Mouse (Mus musculus): ENCODE data around the gene Arpc1b. TPM values are rescaled to one million over a fixed set of nuclear protein-coding genes. Genes with fewer than 3 reads are reported as not detected.
"Not testable (repeated sequence)": the region's sequence is repeated elsewhere in the genome, so short reads cannot be mapped to it uniquely, and the experiment has no call there.

Arpc1b gene
- polyA plus RNA-seq, 1 experiment = 483 TPM

DNA sequence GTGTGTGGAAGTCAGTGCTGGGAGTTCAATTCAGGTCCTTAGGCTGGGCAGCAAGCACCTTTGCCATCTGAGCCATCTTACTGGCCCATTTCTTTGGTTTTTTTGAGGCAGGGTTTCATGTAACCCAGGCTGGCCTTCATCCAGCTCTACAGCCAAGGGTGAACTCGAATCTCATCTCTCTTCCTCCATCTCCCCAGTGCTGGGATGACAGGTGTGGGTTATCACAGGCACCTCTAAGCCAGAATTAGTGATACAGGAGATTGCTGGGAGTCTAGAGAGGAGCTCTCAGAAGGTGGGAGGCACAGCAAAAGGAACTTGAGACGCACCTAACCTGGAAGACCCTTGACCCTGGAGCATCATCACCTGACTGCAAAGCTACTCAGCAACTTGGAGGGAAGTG lies 599 bp upstream of the Arpc1b start:
- no peak for DNase-seq (ENCODE audit: low spot score)

DNA sequence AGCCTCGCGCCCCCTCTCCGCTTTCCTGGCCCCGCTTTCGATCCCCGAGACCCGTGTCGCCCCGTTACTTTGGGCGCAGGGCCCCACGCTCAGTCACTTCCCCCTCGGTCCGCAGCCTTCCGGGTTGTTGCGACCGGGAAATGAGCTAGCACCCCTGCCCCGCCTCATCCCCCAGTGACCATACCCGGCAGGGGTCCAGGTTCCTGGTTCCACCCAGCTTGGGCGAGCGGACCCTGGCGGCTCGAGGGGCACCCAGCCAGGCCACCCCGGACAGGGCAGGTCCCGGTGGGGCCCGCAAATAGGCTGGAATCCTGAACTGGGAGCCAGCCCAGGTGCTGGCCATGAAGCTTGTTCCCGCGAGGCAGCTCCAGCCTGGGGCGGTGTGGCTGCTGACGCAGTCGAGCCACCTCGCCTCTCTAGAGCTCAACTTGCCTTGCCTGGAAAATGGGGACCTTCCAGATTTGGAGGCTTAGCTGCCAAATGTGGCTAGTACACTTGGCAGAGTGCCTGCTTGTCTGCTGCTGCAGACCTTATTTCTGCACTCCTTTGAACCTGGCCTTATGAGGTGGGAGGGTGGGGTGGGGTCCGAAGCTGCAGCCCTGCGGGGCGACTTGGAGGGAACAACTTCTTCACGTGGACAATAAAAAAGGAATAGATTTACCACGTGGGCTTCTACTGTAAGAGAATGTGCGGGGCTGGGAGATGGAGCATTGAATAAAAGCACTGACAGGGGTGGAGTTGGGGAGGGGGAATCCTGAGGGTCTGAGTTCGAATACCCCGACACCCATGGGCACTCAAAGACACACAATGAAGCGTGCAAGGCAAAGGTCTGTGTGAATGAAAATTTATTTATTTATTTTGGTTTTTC lies 825 bp downstream of the Arpc1b start:
- peak; percentile 69 for DNase-seq (ENCODE audit: low spot score)

DNA sequence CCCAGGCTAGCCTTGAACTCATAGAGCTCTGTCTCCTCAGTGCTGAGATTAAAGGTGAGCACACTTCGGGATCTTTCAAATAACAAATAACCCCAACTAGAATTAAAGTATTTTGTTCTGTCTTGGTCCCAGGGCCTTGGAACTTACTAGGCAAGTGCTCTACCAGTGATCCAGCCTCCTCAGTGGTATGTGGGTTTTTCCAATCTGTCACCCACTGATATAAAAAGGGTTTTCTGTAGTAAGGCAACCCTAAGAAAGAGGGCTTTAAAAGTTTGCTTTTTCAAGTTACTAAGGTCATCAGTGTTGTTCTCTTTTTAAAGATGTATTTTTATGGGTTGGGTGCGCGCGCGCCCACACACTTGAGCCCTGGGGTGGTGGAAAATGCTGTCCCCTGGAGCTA lies 1.7 kb downstream of the Arpc1b start:
- no peak for DNase-seq (ENCODE audit: low spot score)

GRCm38 (mm10) chr5:145116316-145116715 lies 2.3 kb downstream of the Arpc1b start:
- DNase-seq (ENCODE audit: low spot score) = no peak

DNA sequence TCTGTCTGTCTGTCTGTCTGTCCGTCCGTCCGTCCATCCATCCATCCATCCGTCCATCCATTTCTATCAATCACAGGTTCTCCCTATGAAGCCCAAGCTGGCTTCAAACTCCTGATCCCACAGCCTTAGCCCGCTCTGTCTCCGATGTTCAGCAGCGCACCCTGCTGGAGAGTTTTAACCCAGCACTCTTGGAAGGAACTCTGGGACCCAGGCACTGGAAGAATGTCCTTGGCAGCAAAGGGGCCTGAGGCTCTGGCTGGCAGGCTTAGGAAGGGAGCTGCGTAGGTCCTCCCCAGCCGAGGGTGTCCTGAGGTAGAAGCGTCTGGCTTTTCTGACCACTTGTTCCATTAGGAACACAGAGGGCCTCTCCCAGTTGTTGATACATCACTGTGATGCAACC lies 2.9 kb downstream of the Arpc1b start:
- DNase-seq (ENCODE audit: low spot score) = no peak

- DNase-seq (ENCODE audit: low spot score) = no peak
Measured at GRCm38 (mm10) chr5:145118005-145118404, 4.0 kb downstream of the Arpc1b start.

DNA sequence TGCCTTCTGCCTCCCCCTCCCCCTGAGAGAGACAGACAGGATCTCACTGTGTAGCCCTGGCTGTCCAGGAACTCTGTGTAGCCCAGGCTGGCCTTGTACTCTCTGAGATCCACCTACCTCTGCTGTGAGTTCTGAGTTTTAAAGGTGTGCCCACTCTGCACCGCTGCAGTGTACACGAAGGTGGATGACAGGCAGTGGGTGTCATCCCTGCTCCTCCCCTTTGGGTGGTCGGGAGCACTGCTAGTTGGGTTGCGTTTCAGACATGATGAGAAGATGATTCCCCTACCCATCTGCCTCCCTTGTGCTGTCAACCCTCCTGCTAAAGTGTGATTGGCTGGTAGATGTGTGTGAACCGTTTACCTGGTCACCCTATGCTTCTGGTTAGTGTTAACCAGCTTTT lies 4.4 kb downstream of the Arpc1b start:
- no peak for DNase-seq (ENCODE audit: low spot score)

DNA sequence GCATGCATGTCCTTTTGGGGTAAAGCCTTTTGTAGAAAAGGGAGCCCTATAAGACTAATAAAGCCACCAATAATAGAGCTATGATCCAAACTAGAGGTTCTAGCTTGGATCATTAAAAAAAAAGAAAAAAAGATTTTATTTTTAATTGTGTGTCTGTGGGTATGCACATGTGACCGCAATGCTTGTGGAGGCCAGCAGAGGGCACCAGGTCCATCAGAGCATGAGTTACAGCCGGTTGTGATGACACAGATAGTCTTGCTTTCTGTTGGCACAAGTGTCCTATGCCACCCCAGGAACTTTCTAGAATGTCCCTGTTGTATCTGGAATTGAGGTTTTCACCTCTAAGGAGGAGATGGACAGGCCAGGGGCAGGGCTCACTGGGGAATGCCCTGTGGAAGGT lies 5.4 kb downstream of the Arpc1b start:
- no peak for DNase-seq (ENCODE audit: low spot score)

- no peak for DNase-seq (ENCODE audit: low spot score)
Measured at GRCm38 (mm10) chr5:145120921-145121320, 6.9 kb downstream of the Arpc1b start.

DNA sequence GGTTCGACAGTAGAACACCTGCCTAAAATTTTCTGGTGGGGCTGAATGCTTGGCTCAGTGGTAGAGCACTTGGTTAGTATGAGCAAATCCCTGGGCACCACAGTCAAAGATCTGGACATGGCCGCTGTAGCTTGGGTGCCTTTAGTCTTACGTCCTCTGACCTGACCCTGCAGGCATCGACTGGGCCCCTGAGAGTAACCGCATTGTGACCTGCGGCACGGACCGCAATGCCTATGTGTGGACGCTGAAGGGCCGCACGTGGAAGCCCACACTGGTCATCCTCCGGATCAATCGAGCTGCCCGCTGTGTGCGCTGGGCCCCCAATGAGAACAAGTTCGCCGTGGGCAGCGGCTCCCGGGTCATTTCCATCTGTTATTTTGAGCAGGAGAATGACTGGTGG lies 9.4 kb downstream of the Arpc1b start:
- no peak for DNase-seq (ENCODE audit: low spot score)

- no peak for DNase-seq (ENCODE audit: low spot score)
Measured at GRCm38 (mm10) chr5:145126580-145126979, 12.6 kb downstream of the Arpc1b start.

- DNase-seq (ENCODE audit: low spot score) = no peak
Measured at GRCm38 (mm10) chr5:145129124-145129523, 15.1 kb downstream of the Arpc1b start.

GRCm38 (mm10) chr5:145129773-145130172 lies 15.8 kb downstream of the Arpc1b start:
- DNase-seq (ENCODE audit: low spot score) = not testable (repeated sequence)

- DNase-seq (ENCODE audit: low spot score) = no peak
Measured at GRCm38 (mm10) chr5:145130191-145130590, 16.2 kb downstream of the Arpc1b start.

- DNase-seq (ENCODE audit: low spot score) = no peak
Measured at GRCm38 (mm10) chr5:145130995-145131394, 17.0 kb downstream of the Arpc1b start.

GRCm38 (mm10) chr5:145133275-145133674 lies 19.3 kb downstream of the Arpc1b start:
- not testable (repeated sequence) for DNase-seq (ENCODE audit: low spot score)

DNA sequence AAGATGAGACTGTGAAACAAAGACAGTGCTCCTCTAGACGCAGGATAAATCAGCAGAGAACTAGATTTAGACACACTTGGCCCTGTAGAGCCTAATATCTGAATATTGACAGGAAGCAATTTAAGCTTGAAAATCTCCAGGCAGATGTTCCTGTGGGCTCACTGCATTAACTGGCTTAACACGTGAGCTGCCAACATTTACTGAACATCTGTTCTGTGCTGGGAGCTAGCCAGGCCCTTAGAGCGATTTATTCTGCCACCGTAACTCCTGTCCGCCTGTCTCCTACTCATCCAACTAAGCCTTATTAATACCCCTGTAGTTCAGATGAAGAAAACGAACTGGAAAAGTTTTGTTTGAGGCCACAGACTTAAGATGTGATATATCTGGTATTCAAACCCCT lies 24.8 kb downstream of the Arpc1b start:
- DNase-seq (ENCODE audit: low spot score) = no peak

DNA sequence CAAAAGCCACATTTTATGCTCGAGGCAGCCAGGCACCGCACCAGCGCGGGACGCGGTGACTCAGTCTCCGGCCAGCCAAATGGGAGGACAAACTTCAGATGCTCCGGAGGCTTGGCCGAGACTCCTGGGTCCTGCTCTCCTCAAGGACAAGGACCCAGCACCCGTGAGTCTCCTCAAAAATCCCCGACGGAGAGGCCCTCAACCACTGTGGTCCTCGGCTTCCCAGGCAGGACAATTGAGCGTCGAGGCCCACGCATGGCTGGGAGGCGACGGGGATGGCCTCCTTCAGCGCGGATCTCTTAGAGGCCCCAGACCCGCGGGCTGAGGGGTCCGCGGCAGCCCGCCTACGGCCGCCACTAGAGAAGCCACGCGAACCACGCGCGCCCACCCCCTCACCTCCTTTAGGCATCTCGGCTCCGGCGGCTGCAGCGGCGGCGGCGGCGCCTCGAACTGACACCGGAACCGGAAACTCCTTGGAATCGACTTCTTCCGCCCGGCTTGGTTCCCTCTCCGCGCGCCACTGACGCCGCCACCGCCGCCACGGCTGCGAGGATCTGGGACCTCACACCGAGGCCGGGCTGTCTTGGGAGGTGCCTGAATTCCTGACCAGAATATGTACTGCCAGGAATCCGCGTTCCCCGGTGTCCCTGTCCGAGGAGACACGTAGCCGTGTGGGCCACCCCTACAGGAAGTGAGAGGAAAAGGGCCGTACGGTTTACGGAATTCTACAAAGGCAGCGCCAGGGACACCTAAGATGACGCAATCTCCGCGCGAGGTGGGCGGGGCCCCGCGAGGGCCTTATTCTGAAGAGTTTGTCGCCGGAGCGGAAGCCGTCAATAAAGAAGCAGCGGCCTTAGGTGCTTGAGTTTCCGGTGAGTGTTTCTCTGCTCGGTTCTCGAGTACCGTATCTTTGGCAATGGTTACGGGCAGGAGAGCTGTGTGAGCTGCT lies 25.8 kb downstream of the Arpc1b start, which contains the start of the genes Pdap1 and Bud31:
Pdap1 (minus strand) TSS at position 668 of the 949 bp plus-strand sequence.
Bud31 (plus strand) TSS at position 792 of the 949 bp plus-strand sequence.
- DNase-seq (ENCODE audit: low spot score) = peak; percentile 96

GRCm38 (mm10) chr5:145140611-145141010 lies 26.6 kb downstream of the Arpc1b start:
- DNase-seq (ENCODE audit: low spot score) = no peak

DNA sequence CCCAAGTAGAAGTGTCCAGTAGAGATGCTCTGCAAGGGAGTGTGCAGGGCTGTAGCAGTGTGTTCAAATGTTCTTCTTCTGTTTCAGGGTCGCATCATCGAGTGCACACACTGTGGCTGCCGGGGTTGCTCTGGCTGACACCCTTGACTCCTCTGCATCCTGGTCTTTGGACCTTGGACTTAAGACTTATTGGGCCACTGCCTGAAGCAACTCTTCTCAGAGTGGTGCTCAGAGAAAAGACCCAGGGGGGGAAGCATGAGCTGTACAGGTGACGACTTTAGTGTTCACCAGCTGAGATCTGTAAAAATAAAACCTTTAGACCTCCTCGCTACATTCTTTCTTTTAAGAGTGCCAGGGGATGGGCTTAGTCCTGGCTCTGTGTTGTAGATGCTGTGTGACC lies 33.7 kb downstream of the Arpc1b start:
- no peak for DNase-seq (ENCODE audit: low spot score)

DNA sequence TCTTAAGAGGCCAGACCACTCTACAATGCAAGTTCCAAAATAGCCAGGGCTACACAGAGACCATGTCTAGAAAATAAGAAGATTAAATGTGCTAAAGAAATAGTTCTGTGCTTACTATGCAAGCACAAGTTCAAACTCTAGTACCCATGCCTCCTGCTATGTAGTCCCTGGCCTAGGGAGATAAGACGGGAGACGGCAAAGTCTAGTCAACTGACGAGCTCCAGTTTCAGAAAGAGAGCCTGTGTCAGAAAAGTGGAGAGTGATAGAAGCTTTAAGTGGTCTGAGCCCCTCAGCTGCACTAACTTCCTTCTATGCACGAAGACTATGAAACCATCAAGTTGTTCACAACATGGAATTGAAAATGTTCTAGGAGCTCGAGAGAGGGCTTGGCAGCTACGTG lies 35.3 kb downstream of the Arpc1b start:
- DNase-seq (ENCODE audit: low spot score) = no peak

GRCm38 (mm10) chr5:145152690-145153089 lies 38.7 kb downstream of the Arpc1b start:
- DNase-seq (ENCODE audit: low spot score) = no peak

All from urinary bladder, adult 2 months (tissue).